Mouse (Mus musculus) heart, postnatal 0 days (tissue): ENCODE data around the gene Zfp800.

Source experiments
- CTCF ChIP-seq: IDR thresholded peaks from 2 replicates; pipeline ENCODE4 v1.5.1; 2016; ENCODE audit warnings: antibody characterized with exemption, control low read depth, low read depth
- EP300 ChIP-seq: IDR thresholded peaks from 2 replicates; pipeline ENCODE4 v1.6.1; 2016; ENCODE audit warnings: antibody characterized with exemption, low read depth

DNA sequence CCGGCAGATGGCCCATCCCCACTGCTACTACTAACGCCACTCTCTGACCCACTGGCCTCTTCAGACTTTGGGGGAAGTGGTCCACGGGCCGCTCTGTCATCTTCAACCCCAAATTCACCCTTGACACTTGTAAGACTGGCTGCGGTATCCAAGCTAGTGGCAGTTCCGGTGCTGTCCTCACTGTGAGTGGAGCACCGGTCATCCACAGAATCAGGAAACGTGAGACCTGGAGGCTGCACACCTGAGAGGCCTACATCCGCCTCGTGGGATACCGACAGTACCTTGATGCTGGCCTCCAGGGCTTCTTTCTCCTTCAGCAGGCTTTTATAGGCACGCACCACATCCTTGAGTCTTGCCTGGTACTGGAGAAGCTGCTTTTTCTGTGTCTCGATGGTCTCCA, 23.1 kb upstream of the Zfp800 start:
- no peak for TF ChIP-seq CTCF
- TF ChIP-seq EP300 = no peak
